Mouse (Mus musculus) E14TG2a.4 (cell line): ENCODE measurements around the gene Idh1.

Experiments
- CTCF ChIP-seq: conservative IDR thresholded peaks from 2 replicates; pipeline ENCODE4 v1.5.1; 2014; ENCODE audit warnings: low read length
- NANOG ChIP-seq: IDR thresholded peaks from 2 replicates; pipeline ENCODE4 v1.6.1; 2014; ENCODE audit warnings: borderline replicate concordance, low read length, mixed read lengths
- POU5F1 ChIP-seq: IDR thresholded peaks from 2 replicates; pipeline ENCODE4 v1.6.1; 2014; ENCODE audit warnings: low read length, borderline replicate concordance

DNA sequence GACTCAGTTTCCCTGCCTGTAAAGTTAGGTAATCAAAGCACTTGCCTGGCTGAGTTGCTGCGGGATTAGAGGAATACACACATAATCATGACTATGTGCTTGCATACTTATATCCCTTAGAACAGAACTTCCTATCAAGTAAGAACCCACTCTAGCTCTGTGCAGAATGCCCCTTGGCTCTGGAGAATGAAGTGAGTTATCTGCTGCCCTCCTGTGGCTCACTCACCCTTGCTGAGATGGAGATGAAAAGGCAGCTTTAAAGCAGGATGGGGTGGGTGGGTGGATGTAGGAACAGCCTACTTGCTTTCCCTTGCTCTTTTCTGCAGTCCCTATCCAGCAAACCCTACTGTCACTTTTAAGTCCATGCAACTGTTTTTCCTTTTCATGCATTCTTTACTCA is 24.1 kb downstream of the Idh1 start:
- TF ChIP-seq CTCF (no peak), NANOG (no peak), POU5F1 (no peak)
